Mouse (Mus musculus): ENCODE results near the gene Arx.

DNA sequence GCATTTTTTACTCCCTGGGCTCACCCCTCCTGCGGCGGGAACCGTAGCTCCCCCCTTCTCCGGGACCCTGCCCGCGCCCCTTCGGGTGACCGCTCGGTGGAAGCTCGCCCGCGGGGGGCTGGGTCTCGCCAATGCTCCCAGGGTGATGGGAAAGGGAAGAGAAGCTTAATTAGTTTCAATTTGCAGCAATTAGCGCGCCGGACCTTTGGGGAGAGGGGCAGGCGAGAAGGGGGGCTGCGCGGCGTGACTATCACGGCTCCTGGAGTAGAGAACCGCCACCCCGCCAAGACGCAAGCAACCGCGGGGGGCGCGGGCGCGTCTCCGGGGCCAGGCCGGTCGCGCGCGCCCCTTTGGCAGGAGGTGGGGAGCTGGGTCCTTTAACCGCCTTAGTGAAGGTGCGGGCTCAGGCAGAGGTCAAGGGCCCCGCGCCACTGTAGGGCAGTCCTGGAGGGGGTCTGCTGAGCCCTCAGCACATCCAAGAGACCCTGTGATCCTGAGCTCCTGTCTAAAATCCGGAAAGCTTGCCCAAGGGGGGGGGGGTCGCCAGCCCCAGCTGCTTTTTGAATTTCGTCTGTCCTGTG lies 12.9 kb downstream of the Arx start:
- no peak for TF ChIP-seq POLR2A (IDR thresholded peaks at IDR 0.05; ENCODE audit: low read depth, low read length)
- no peak for TF ChIP-seq CTCF (IDR thresholded peaks at IDR 0.05; ENCODE audit: extremely low read depth, insufficient read depth, insufficient read length, insufficient replicate concordance)

Data from spleen, adult 2 months (tissue).